Mouse (Mus musculus): ENCODE data around the gene 1700001P01Rik. TPM values are rescaled to one million over a fixed set of nuclear protein-coding genes. Genes with fewer than 3 reads are reported as not detected.
"Not testable (repeated sequence)": the region's sequence is repeated elsewhere in the genome, so short reads cannot be mapped to it uniquely, and the experiment has no call there.

1700001P01Rik gene
- polyA plus RNA-seq, 1 experiment from 2014 or later: not detected

DNA sequence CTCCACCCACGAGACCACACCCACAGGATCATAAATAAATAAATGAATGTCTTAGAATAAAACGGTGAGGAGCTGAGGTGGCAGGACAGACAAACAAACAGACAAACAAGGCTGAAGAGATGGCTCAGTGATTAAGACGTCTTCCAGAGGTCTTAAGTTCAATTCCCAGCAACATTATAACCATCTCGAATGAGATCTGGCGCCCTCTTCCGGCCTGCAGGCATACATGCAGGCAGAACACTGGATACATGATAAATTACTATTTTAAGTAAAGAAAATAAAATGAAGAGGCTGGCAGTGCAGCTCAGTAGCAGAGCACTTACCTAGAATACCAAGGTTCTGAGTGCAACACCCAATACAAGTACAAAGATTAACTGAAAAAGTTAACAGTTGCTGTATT lies 37.0 kb downstream of the 1700001P01Rik start:
- Histone ChIP-seq H3K4me3 (replicated peaks; ENCODE audit: low read length) (no peak overlapping the region), H3K9me3 (replicated peaks; ENCODE audit: control insufficient read depth, low read length) (no peaks in the 10 kb centered on the region), H3K36me3 (ENCODE audit: control insufficient read depth, insufficient read depth, low read length) (no peaks in the 10 kb centered on the region), H3K27me3 (ENCODE audit: control insufficient read depth, insufficient read depth, low read length) (no peaks in the 10 kb centered on the region), H3K4me2 (ENCODE audit: low read depth, low read length) (no peak overlapping the region), H3K9ac (ENCODE audit: low read length) (no peak overlapping the region), H3K4me1 (ENCODE audit: control insufficient read depth, insufficient read depth, low read length) (peaks cover 24% of the 10 kb centered on the region), H3K27ac (ENCODE audit: low read length) (no peak overlapping the region)
- no peak for ATAC-seq (ENCODE audit: insufficient read depth, low FRiP score)
- 55% methylated on average over 6 of the region's 6 CpGs for WGBS

DNA sequence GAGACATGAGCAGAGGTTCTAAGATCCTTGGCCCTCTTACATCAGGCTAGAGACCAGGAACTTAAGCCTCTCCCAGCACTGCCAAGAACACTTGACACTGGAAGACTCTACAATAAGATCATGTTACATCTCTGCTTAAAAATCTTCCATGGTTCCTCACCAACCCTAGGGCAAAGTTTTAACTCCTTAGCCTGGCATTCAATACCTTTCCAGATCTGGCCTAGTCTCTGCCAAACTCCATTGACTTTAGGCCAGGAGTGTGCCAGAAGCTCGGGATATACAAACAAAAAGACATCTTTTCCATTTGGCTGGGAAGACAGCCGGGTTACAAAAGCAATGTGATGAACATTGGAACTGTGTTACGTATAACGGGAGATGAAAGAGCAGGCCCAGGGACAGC lies 38.1 kb downstream of the 1700001P01Rik start:
- Histone ChIP-seq H3K4me2 (ENCODE audit: low read depth, low read length) (no peak overlapping the region), H3K9ac (ENCODE audit: low read length) (no peak overlapping the region), H3K4me1 (ENCODE audit: control insufficient read depth, insufficient read depth, low read length) (peaks cover 13% of the 10 kb centered on the region; the same call in 1 of the 2 replicates), H3K36me3 (ENCODE audit: control insufficient read depth, insufficient read depth, low read length) (no peaks in the 10 kb centered on the region), H3K27ac (ENCODE audit: low read length) (no peak overlapping the region), H3K4me3 (replicated peaks; ENCODE audit: low read length) (no peak overlapping the region), H3K27me3 (ENCODE audit: control insufficient read depth, insufficient read depth, low read length) (no peaks in the 10 kb centered on the region), H3K9me3 (replicated peaks; ENCODE audit: control insufficient read depth, low read length) (no peaks in the 10 kb centered on the region)
- WGBS: 62% methylated on average over 4 of the region's 4 CpGs
- ATAC-seq (ENCODE audit: insufficient read depth, low FRiP score): no peak

DNA sequence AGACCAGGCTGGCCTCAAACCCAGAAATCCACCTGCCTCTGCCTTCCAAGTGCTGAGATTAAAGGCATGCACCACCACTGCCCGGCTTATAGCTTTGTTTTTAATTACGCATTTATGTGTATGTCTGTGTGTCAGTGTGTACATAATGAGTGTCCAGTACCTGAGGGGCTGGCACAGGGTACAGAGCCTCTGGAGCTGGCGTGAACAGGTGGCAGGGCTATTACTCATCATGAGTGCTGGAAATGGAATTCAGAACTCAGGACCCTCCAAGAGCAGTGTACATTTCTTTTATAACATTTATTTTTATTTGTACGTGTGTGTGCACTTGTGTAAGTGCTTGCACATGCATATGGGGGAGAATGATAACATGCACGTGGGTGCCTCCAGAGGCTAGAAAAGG lies 39.1 kb downstream of the 1700001P01Rik start:
- H3K4me1 ChIP-seq (ENCODE audit: control insufficient read depth, insufficient read depth, low read length): peaks cover 12% of the 10 kb centered on the region; the same call in 1 of the 2 replicates
- no peaks in the 10 kb centered on the region for H3K27me3 ChIP-seq (ENCODE audit: control insufficient read depth, insufficient read depth, low read length)
- H3K36me3 ChIP-seq (ENCODE audit: control insufficient read depth, insufficient read depth, low read length): no peaks in the 10 kb centered on the region
- H3K9me3 ChIP-seq (replicated peaks; ENCODE audit: control insufficient read depth, low read length): no peaks in the 10 kb centered on the region
- no peak overlapping the region for H3K4me2 ChIP-seq (ENCODE audit: low read depth, low read length)
- no peak overlapping the region for H3K27ac ChIP-seq (ENCODE audit: low read length)
- WGBS: 85% methylated on average over 5 of the region's 5 CpGs
- H3K4me3 ChIP-seq (replicated peaks; ENCODE audit: low read length): no peak overlapping the region
- no peak overlapping the region for H3K9ac ChIP-seq (ENCODE audit: low read length)
- ATAC-seq (ENCODE audit: insufficient read depth, low FRiP score): no peak

DNA sequence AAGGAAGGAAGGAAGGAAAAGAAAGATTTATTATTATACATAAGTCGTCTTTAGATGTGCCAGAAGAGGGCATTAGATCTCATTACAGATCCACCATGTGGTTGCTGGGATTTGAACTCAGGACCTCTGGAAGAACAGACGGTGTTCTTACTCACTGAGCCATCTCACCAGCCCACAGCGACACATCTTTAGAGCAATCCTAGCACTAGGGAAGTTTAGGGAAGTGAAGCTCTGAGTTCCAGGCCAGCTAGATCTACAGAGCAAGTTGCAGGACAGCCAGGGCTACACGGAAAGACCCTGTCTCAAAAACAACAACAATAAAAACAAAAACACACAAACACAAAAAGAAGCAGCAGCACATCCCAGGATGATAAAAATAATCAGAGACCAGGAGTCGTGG lies 40.9 kb downstream of the 1700001P01Rik start:
- 83% methylated on average over 5 of the region's 5 CpGs for WGBS
- not testable (repeated sequence) for H3K4me3 ChIP-seq (replicated peaks; ENCODE audit: low read length); H3K27ac ChIP-seq (ENCODE audit: low read length); H3K36me3 ChIP-seq (ENCODE audit: control insufficient read depth, insufficient read depth, low read length); H3K9me3 ChIP-seq (replicated peaks; ENCODE audit: control insufficient read depth, low read length); H3K4me1 ChIP-seq (ENCODE audit: control insufficient read depth, insufficient read depth, low read length); H3K4me2 ChIP-seq (ENCODE audit: low read depth, low read length); H3K9ac ChIP-seq (ENCODE audit: low read length); H3K27me3 ChIP-seq (ENCODE audit: control insufficient read depth, insufficient read depth, low read length); ATAC-seq (ENCODE audit: insufficient read depth, low FRiP score)

DNA sequence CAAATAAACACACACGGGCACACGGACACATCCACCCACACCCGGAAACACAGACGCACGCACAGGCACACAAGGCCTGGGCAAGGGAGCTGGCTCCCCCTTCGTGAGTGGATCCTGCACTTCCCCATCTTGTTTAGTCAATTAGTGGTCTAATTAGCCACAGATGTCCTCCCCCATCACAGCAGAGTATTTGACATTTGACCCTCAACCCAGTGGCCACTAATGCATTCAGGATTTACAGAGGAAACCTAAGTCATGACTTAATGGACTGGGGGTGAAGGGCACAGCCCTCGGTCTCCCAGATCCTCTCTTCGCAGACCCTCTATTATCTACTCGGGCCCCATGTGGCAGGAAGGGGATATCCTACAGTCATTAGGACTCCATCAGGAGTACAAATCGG lies 42.0 kb downstream of the 1700001P01Rik start:
- Histone ChIP-seq H3K4me1 (ENCODE audit: control insufficient read depth, insufficient read depth, low read length) (peaks cover 8% of the 10 kb centered on the region; the same call in 1 of the 2 replicates), H3K27me3 (ENCODE audit: control insufficient read depth, insufficient read depth, low read length) (no peaks in the 10 kb centered on the region), H3K36me3 (ENCODE audit: control insufficient read depth, insufficient read depth, low read length) (no peaks in the 10 kb centered on the region), H3K27ac (ENCODE audit: low read length) (no peak overlapping the region; the same call in 1 of the 2 replicates), H3K4me2 (ENCODE audit: low read depth, low read length) (no peak overlapping the region), H3K4me3 (replicated peaks; ENCODE audit: low read length) (no peak overlapping the region), H3K9me3 (replicated peaks; ENCODE audit: control insufficient read depth, low read length) (no peaks in the 10 kb centered on the region), H3K9ac (ENCODE audit: low read length) (no peak overlapping the region)
- no peak for ATAC-seq (ENCODE audit: insufficient read depth, low FRiP score)
- WGBS: 36% methylated on average over 10 of the region's 10 CpGs

DNA sequence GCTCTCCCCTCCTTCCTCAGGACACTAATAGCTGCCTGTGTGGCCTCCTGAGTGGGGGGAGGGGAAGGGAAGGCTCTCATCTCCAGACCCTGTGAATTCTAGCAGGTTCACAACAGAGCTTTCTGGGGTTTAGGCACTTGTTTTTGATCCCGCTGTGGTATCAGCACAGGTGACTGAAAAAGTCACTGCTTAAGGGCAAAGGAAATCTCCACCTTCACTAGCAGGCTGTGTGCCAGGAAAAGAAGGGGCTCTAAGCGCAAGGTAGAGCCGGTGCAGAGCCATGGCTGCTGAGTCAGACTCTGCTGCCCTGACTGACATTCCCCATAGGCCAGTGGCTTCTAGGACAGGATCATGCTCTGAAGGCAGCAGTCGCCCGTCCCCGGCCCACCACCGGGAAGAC lies 47.0 kb downstream of the 1700001P01Rik start:
- Histone ChIP-seq H3K27me3 (ENCODE audit: control insufficient read depth, insufficient read depth, low read length) (no peaks in the 10 kb centered on the region), H3K4me1 (ENCODE audit: control insufficient read depth, insufficient read depth, low read length) (no peaks in the 10 kb centered on the region), H3K9me3 (replicated peaks; ENCODE audit: control insufficient read depth, low read length) (no peaks in the 10 kb centered on the region), H3K9ac (ENCODE audit: low read length) (no peak overlapping the region), H3K4me2 (ENCODE audit: low read depth, low read length) (no peak overlapping the region), H3K27ac (ENCODE audit: low read length) (no peak overlapping the region), H3K4me3 (replicated peaks; ENCODE audit: low read length) (no peak overlapping the region), H3K36me3 (ENCODE audit: control insufficient read depth, insufficient read depth, low read length) (peaks cover 10% of the 10 kb centered on the region)
- 81% methylated on average over 7 of the region's 7 CpGs for WGBS
- no peak for ATAC-seq (ENCODE audit: insufficient read depth, low FRiP score)

DNA sequence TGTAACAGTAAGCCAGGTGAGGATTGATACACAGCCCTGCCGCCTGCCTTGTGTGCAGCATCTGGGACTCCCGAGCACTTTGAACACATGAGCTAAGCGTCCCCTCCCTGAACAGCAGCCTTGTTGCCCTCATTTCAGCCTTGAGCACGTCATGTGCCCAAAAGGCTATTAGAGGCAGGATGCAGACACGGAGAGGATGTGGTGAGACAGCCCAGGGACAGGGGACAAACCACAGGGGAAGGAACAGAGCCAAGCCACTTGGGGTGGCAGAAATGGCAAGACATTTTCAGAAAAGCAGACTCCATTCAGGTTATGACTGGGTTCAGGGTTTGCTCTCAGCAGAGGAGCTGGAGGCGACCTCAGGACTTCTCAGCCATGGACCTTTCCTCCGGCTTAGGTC lies 47.4 kb downstream of the 1700001P01Rik start:
- Histone ChIP-seq H3K4me3 (replicated peaks; ENCODE audit: low read length) (no peak overlapping the region), H3K36me3 (ENCODE audit: control insufficient read depth, insufficient read depth, low read length) (peaks cover 10% of the 10 kb centered on the region), H3K9ac (ENCODE audit: low read length) (no peak overlapping the region; the same call in 1 of the 2 replicates), H3K9me3 (replicated peaks; ENCODE audit: control insufficient read depth, low read length) (no peaks in the 10 kb centered on the region), H3K4me2 (ENCODE audit: low read depth, low read length) (no peak overlapping the region), H3K27me3 (ENCODE audit: control insufficient read depth, insufficient read depth, low read length) (no peaks in the 10 kb centered on the region), H3K4me1 (ENCODE audit: control insufficient read depth, insufficient read depth, low read length) (no peaks in the 10 kb centered on the region), H3K27ac (ENCODE audit: low read length) (no peak overlapping the region)
- 69% methylated on average over 7 of the region's 7 CpGs for WGBS
- ATAC-seq (ENCODE audit: insufficient read depth, low FRiP score): no peak

DNA sequence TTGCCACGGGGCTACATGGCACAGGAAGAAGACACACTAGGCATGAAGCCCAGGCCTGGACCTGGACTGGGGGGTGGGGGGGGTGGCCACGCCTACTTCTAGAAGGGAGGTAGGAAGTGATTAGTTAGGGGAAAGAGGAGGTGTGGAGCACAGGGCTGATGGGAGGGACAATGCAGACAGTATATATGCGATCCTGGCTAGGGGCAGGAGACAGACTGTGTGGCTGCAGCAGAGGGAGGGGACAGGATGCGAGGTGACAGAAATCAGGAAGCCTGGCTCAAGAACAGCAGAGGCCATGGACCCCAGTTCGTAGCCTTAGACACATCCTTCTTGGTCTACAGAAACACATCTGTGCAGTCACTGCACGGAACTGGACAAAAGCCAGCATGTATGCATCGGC lies 52.0 kb downstream of the 1700001P01Rik start:
- Histone ChIP-seq H3K4me1 (ENCODE audit: control insufficient read depth, insufficient read depth, low read length) (no peaks in the 10 kb centered on the region), H3K4me3 (replicated peaks; ENCODE audit: low read length) (no peak overlapping the region), H3K27ac (ENCODE audit: low read length) (no peak overlapping the region), H3K27me3 (ENCODE audit: control insufficient read depth, insufficient read depth, low read length) (no peaks in the 10 kb centered on the region), H3K9ac (ENCODE audit: low read length) (no peak overlapping the region), H3K36me3 (ENCODE audit: control insufficient read depth, insufficient read depth, low read length) (peaks cover 32% of the 10 kb centered on the region), H3K9me3 (replicated peaks; ENCODE audit: control insufficient read depth, low read length) (peaks cover 8% of the 10 kb centered on the region; the same call in 1 of the 2 replicates), H3K4me2 (ENCODE audit: low read depth, low read length) (no peak overlapping the region)
- ATAC-seq (ENCODE audit: insufficient read depth, low FRiP score): peak; percentile 34; the same call in 1 of the 2 replicates
- 70% methylated on average over 7 of the region's 7 CpGs for WGBS

Measured in stomach, embryonic 16.5 days (tissue).